In genomic region chr3:106684830-106685229, GRCm38 (mm10) we compare ENCODE assay signal across 8 mouse cellular contexts. TPM values are rescaled to one million over a fixed set of nuclear protein-coding genes. Genes with fewer than 3 reads are reported as not detected.
DNase-seq lines count a peak whose midpoint lies in the region; ATAC-seq lines count a peak whose summit lies in the region.

Gene Lrif1 (plus strand): TSS chr3:106684987.

- H3K4me1 ChIP-seq in heart, embryonic 15.5 days (replicated peaks) = no peaks in the 10 kb centered on the region
- H3K4me1 ChIP-seq in liver, embryonic 12.5 days = no peaks in the 10 kb centered on the region
- no peaks in the 10 kb centered on the region for H3K4me1 ChIP-seq in stomach, embryonic 15.5 days

- H3K36me3 ChIP-seq in heart, embryonic 15.5 days = no peaks in the 10 kb centered on the region
- no peaks in the 10 kb centered on the region for H3K36me3 ChIP-seq in liver, embryonic 12.5 days
- H3K36me3 ChIP-seq in stomach, embryonic 15.5 days = no peaks in the 10 kb centered on the region

- peak within 1 kb of the TSS; percentile 64 for H3K4me3 ChIP-seq in heart, embryonic 15.5 days
- peak within 1 kb of the TSS; percentile 41 for H3K4me3 ChIP-seq in liver, embryonic 12.5 days
- H3K4me3 ChIP-seq in stomach, embryonic 15.5 days (replicated peaks) = peak within 1 kb of the TSS; percentile 52

- peak; percentile 88 for ATAC-seq in heart, embryonic 15.5 days (replicated peaks; ENCODE audit: insufficient number of reproducible peaks, insufficient read depth, low FRiP score, low read depth)
- peak; percentile 60 for ATAC-seq in liver, embryonic 12.5 days
- ATAC-seq in stomach, embryonic 15.5 days (ENCODE audit: insufficient read depth, low FRiP score, low read depth) = peak; percentile 91; the same call in 1 of the 2 replicates

- no peaks in the 10 kb centered on the region for H3K9me3 ChIP-seq in heart, embryonic 15.5 days (replicated peaks)
- no peaks in the 10 kb centered on the region for H3K9me3 ChIP-seq in liver, embryonic 12.5 days (replicated peaks)
- no peaks in the 10 kb centered on the region for H3K9me3 ChIP-seq in stomach, embryonic 15.5 days

- peak within 1 kb of the TSS; percentile 77 for H3K4me2 ChIP-seq in heart, embryonic 15.5 days
- H3K4me2 ChIP-seq in liver, embryonic 12.5 days = peak within 1 kb of the TSS; percentile 48
- H3K4me2 ChIP-seq in stomach, embryonic 15.5 days = peak within 1 kb of the TSS; percentile 60

- peak within 1 kb of the TSS; percentile 65 for H3K27ac ChIP-seq in heart, embryonic 15.5 days
- H3K27ac ChIP-seq in liver, embryonic 12.5 days = no peak within 1 kb of the TSS
- H3K27ac ChIP-seq in stomach, embryonic 15.5 days = no peak within 1 kb of the TSS

- under 1% methylated on average over 20 of the region's 20 CpGs for WGBS in heart, embryonic 15.5 days
- WGBS in liver, embryonic 12.5 days (ENCODE audit: insufficient replicate concordance) = 2% methylated on average over 20 of the region's 20 CpGs
- WGBS in stomach, embryonic 15.5 days = under 1% methylated on average over 20 of the region's 20 CpGs

- H3K9ac ChIP-seq in heart, embryonic 15.5 days = peak within 1 kb of the TSS; percentile 61
- H3K9ac ChIP-seq in liver, embryonic 12.5 days = no peak within 1 kb of the TSS
- no peak within 1 kb of the TSS; the same call in 1 of the 2 replicates for H3K9ac ChIP-seq in stomach, embryonic 15.5 days

- H3K27me3 ChIP-seq in heart, embryonic 15.5 days = no peaks in the 10 kb centered on the region
- no peaks in the 10 kb centered on the region; the same call in 1 of the 2 replicates for H3K27me3 ChIP-seq in liver, embryonic 12.5 days (replicated peaks)
- no peaks in the 10 kb centered on the region for H3K27me3 ChIP-seq in stomach, embryonic 15.5 days (replicated peaks)

- peak; percentile 93 for DNase-seq in CD4-positive, CD25-positive, alpha-beta regulatory T cell, adult 2 months (ENCODE audit: low read depth, low spot score)
- peak; percentile 80 for DNase-seq in brain, embryonic 18.5 days (ENCODE audit: low read depth, low spot score)
- peak; percentile 78 for DNase-seq in fibroblast of lung, adult 2 months (ENCODE audit: low read depth)
- peak; percentile 70 for DNase-seq in kidney, postnatal 14 days
- peak; percentile 94 for DNase-seq in naive thymus-derived CD4-positive, alpha-beta T cell, adult 2 months (ENCODE audit: low read depth)

RNA-seq across cellular contexts. Expression of gene Lrif1, which starts in this region (rescaled TPM):
- 11.1 and 12.3 TPM in 2 replicates for polyA plus RNA-seq in heart, embryonic 15.5 days (2015; fragmentation: Nextera tagmentation; extraction: Ambion mirVana)
- polyA plus RNA-seq in liver, embryonic 12.5 days (2016; fragmentation: Nextera tagmentation; extraction: Ambion mirVana) = 6.1 and 6.7 TPM in 2 replicates
- polyA plus RNA-seq in stomach, embryonic 15.5 days (2015; fragmentation: Nextera tagmentation; extraction: Ambion mirVana) = 15.6 and 16.0 TPM in 2 replicates
